Mouse (Mus musculus) regulatory T cell (primary cell): Measurements from ENCODE around the gene Gng7.
"Not testable (repeated sequence)": the region's sequence is repeated elsewhere in the genome, so short reads cannot be mapped to it uniquely, and the experiment has no call there.

ENCODE experiments used
- in situ Hi-C: fragments of 300-600 bp; cut with MboI, MseI; formaldehyde crosslinking; loops from one replicate; pipeline ENCODE4 v1.15.1; 2025; ENCODE audit warnings: high pct_unique_total_duplicates

Gng7 gene

GRCm38 (mm10) chr10:81014393-81015384 is at the start of gene Gng7:
Gng7 (minus strand) TSS chr10:81014945.
- in situ Hi-C loops, result no loop called here

- in situ Hi-C loops, result not testable (repeated sequence)
Measured at GRCm38 (mm10) chr10:81064519-81064918, 49.8 kb upstream of the Gng7 start.

DNA sequence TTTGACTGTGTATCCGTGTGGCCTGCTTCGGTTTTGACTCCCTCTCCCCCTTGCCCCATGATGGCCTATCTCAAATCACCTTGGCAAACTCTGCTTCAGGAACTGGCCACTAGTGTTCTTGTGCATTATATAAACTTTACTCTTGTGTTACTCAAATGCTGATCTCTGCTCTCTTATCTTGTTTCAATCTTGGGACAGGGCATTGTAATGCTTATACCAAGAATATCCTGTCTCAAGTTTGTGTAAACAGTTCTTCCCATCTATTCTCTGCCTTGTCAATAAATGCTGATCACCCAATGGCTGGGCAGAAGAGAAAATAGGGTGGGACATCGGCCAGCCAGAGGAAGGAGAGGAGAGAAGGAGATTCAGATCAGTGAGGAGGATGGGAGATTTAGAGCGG is 48.0 kb upstream of the Gng7 start:
- in situ Hi-C loops, result no loop called here

DNA sequence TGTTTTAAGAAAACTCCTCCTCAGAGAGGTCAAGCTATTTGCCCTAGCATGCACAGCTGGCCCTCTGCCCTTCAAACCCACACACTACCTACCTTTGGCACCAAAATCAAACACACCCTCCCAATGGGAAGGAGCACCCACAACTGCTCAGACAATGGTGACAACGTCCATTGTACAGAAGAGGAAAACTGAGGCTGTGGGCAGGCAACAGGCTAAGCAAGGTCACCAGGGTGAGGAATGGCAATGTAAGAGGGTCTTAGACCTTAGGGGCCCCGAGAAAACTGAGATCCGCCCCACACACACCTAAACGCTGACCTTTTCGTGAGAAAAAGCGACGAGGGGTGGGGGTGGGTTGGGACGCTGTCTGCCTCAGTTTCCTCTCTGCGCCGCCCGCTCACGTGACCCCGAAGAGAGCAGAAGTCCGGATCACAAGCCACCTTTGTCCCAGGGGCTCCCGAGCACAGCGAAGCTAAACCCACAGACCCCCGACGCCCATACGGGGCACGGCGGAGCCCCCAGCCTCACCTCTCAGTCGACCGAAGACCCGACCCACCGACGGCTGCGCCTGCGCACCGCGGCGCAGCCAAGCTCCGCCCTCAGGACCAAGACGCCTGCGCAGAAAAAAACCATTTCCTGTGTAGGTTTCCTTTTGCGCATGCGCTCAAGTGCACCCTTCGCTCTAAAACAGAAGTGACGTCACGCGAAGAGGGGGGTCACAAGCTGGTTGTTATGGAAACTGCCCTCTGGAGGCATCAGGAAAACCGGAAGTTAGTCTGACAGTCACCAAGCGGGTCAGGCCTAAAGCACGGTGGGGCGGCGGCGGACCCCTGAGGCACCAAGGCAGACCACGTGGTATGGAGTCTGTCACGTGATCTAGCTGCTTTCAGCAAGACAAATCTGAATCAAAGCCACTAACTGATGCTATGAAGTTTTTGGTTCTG is 45.1 kb upstream of the Gng7 start, which contains the start of gene Sgta:
Sgta (minus strand) TSS at position 579 of the 941 bp plus-strand sequence.
- in situ Hi-C loops, result no loop called here

DNA sequence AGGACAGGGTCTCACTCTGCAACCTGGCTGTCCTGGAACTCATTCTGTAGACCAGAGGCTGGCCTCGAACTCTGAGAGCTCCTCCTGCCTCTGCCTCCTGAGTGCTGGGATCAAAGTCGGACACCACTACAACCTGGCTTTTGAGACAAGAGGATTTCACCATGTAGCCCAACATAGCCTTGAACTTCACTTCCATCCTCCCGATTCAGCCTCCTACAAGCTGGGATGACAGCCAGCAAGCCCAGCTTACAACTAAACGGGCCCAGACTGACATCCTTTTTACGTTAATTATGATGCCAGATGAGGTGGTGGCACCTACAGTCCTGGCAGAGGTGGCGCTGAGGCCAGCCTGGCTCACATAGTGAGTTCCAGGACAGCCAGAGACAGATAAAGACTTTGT is 44.2 kb upstream of the Gng7 start:
- in situ Hi-C loops, result no loop called here

DNA sequence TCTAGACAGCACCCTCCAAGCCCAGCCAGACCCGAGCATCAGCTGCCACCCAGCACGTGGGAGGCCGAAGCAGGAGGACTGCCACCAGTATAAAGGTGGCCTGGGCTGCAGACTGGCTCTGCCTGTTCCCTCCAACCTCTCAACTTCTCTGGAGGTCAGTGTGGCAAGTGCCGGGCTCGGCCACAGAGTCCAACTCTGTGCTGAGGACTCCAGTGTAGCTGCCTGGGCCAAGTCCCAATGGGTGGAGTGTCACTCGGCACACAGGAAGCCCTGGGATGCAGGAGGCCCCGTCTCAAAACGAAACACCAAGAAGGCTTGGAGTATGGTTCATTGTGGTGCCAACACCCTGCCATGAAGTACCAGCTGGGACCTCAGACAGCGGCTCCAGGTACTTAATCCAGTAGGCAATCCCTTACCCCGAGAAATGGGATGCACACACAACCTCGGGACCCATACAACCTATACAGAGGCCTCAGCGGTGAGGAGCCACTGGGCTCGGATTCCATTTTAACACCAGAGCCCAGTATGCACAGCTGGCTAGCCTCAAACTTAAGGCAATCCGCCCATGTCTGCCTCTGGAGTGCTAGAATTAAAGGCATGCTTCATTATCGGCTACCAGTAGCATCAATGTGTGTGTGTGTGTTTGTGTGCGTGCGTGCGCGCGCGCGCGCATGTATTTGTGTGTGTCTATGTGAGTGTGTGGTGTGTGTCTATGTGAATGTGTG is 42.8 kb upstream of the Gng7 start:
- in situ Hi-C loops, result no loop called here

- in situ Hi-C loops, result not testable (repeated sequence)
Measured at GRCm38 (mm10) chr10:81055802-81056340, 41.1 kb upstream of the Gng7 start.

DNA sequence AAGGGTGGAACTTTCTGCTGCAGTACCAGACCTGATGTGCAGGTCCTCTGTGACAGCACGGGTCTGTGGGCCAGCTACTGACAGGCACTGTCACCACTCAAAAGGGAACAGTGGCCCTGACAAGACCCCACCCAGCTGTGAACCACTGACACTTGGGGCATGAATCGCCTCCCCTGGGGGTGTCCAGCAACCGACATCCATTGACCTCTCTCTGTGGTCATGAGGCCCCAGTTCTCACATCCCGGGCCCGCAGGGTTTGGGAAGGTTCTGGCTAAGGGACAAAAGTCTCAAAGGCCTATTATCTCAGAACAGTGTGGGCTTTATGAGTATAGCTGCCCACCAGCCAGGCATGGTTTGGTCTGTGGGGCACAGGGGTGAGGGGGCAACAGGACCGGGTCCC is 40.4 kb upstream of the Gng7 start:
- in situ Hi-C loops, result no loop called here

GRCm38 (mm10) chr10:81052577-81052976 is 37.8 kb upstream of the Gng7 start:
- in situ Hi-C loops, result no loop called here

DNA sequence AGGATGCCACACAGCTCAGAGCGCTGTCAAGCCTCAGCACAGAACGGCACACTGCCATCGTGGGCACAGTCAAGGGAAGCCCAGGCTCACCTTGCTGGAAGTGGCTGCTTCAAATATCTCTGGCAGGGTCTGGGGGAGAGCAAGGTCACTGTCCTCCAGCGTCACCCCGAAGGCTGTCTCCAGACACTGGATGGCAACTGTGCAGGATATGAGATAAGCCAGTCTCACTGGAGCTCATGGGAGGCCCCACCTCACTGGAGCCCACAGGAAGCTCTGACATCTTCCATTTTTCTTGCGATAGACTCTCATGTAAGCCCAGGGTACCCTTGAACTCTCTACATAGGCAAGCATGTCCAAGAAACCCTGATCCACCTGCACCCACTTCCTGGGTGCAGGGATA is 36.4 kb upstream of the Gng7 start:
- in situ Hi-C loops, result no loop called here

- in situ Hi-C loops, result no loop called here
Measured at GRCm38 (mm10) chr10:81050645-81051044, 35.9 kb upstream of the Gng7 start.

DNA sequence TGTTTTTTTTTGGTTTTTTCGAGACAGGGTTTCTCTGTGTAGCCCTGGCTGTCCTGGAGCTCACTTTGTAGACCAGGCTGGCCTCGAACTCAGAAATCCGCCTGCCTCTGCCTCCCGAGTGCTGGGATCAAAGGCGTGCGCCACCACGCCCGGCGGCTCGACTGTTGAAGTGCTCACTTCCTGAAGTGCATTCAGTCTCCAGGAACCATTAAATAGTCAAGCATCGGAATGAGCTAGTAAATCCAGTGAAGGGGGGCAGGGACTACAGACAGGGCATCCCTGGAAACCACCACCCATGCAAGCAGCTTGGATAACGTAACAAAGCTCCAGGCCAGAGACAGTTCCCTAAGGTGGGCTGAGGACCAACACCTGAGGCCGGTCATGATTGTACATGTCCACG is 30.5 kb upstream of the Gng7 start:
- in situ Hi-C loops, result not testable (repeated sequence)

DNA sequence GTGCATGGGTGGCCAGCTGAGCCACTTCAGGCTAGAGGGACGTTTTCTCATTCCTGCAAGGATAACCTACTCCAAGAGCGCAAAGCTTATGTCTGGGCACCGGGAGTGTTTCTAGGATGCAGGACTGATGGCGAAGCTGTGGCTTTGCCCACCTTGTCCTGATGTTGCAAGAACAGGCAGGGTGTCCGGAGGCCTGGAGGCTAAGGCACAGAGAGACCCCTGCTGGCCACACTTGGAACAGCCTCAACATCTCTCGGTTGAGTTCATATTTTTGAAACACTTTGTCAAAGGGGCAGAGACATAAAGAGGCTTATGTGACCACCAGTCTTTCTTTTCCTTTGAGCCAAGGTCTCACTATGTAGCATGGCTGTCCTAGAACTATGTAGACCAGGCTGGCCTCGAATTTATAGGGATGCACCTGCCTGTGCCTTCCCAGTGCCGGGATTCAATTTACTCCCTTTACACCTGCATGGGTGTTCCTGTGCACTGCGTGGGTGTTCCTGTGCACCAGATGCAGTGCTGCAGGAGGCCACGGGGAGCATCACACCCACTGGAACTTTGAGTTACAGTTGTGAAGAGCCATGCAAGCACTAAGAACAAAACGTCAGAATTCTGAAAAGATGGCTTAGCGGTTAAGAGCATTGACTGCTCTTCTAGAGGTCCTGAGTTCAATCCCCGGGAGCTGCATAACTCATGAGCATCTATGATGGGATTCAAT is 26.9 kb upstream of the Gng7 start:
- in situ Hi-C loops, result no loop called here

DNA sequence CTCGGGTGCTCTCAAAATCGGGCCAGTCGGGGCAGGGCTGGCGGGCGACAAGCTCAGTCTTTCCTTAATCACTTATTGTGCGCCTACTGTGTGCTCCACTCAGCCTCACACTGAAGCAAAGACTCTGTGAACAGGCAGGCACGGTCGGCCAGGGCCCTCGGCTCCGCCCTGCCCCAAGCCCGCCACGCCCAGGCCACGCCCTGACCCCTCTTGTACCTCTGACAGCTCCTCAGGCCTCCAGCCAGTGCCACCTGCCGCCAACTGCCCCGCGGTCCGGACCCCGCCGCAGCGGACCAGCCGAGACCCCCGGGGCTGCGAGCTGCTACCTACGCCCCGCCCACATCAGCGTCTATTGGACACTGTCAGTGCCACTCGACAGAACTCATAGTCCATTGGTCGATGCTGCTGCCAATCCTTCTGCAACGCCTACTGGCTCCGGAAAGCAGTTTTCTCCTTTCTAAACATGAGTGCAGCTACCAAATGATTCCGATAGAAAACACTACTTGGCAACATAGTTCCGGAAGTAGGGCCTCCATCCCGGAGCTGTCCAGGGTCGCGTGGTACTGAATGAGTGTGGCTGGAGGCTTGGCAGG is 22.3 kb upstream of the Gng7 start, which contains the start of gene Slc39a3:
Slc39a3 (minus strand) TSS at position 439 of the 593 bp plus-strand sequence.
- in situ Hi-C loops, result no loop called here

DNA sequence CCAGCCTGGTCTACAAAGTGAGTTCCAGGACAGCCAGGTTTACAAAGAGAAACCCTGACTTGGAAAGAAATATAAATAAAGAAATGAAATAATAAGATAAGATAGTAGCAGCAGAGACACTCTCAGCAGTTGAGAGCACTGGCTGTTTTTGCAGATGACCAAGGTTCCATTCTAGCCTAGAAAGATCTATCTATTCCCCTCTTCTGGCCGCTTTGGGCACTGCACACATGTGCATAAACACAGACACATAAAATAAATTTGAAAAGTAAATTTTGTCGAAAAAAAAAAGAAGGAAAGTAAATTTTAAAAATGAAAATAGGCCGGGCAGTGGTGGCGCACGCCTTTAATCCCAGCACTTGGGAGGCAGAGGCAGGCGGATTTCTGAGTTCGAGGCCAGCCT is 21.5 kb upstream of the Gng7 start:
- in situ Hi-C loops, result no loop called here

- in situ Hi-C loops, result no loop called here
Measured at GRCm38 (mm10) chr10:81033586-81033985, 18.8 kb upstream of the Gng7 start.

DNA sequence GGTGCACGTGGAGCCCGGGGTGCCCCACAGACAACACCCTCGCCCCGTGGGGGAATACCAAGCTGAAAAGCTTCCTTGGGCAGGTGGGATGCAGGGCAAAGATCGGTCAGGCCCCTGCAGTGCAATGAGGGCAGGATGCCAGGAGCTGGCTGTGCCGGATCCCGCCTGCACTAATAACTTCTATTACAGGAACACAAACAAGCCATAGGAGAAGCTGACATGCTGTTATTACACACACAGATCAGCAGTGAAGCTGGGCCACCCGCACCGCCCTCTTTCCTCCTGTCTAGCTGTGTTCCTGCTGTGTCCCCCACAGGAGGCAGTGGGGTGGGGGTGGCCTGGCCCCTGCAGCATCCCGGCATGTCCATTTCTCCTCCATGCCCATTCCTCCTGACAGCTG is 14.3 kb upstream of the Gng7 start:
- in situ Hi-C loops, result loop anchor here (10.0 kb wide), 1 partner anchor 834 kb away; no protein-coding TSS in a partner anchor

- in situ Hi-C loops, result loop anchor here (10.0 kb wide), 1 partner anchor 833 kb away; no protein-coding TSS in a partner anchor
Measured at GRCm38 (mm10) chr10:81028219-81028618, 13.5 kb upstream of the Gng7 start.

DNA sequence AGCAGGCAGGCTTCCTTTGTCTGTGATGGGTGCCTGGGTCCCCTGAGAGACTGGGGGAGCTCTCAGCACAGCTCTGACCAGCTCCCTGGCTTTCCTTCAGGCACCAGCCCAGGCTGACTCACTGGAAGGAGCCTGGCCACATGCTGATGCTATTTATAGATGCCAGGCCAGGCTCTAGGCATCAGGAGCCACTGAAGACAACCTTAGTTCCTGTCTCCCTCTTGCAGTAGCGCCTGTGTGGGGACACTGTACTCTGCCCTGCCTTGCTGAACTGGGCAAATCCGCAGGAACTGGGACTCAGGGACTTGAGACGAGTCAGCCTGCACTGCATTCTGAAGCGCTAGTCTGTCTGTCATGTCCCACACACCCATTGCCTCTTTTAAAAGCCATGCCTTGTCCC is 12.6 kb upstream of the Gng7 start:
- in situ Hi-C loops, result loop anchor here (10.0 kb wide), 1 partner anchor 833 kb away; no protein-coding TSS in a partner anchor

DNA sequence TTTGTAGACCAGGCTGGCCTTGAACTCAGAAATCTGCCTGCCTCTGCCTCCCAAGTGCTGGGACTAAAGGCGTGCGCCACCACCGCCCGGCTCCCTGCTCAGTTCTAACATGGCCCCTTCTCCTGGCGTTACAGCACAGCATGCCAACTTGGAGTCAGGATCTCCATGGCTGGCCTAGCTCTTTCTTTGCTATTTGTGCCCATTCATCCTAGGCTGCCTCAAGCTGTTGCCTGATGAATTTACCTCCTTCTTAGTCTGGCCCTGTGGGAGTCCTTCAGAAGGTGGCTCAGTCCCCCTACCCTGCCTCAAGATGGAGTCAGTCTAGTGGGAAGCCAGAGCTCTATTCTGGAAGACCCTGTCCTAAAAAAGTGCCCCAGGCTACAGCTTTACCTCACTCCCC is 12.1 kb upstream of the Gng7 start:
- in situ Hi-C loops, result loop anchor here (10.0 kb wide), 1 partner anchor 832 kb away; no protein-coding TSS in a partner anchor
